Mouse (Mus musculus) left cerebral cortex, postnatal 36 days (tissue): Measurements from ENCODE around the gene Wdr35. TPM values are rescaled to one million over a fixed set of nuclear protein-coding genes. Genes with fewer than 3 reads are reported as not detected.
"Not testable (repeated sequence)": the region's sequence is repeated elsewhere in the genome, so short reads cannot be mapped to it uniquely, and the experiment has no call there.

Experiments
- DNase-seq, 2 experiments: peaks; one replicate each; pipeline ENCODE4 v3.0.0; 2021 to 2022; ENCODE audit warnings: low spot score in 2 of 2, mixed read lengths in 1 of 2
- intact Hi-C: fragments of 180-260 bp; cut with DNase I; formaldehyde crosslinking; loops from one replicate; pipeline ENCODE4 v1.15.1; 2025
- total RNA-seq, 2 experiments: library from RNA; stranded (reverse); gene quantifications; 2 replicates each; pipeline ENCODE4 v1.2.3; 2021

Gene Wdr35
- total RNA-seq, 2 experiments from 2014 or later: 38.8 to 47.1 TPM

DNA sequence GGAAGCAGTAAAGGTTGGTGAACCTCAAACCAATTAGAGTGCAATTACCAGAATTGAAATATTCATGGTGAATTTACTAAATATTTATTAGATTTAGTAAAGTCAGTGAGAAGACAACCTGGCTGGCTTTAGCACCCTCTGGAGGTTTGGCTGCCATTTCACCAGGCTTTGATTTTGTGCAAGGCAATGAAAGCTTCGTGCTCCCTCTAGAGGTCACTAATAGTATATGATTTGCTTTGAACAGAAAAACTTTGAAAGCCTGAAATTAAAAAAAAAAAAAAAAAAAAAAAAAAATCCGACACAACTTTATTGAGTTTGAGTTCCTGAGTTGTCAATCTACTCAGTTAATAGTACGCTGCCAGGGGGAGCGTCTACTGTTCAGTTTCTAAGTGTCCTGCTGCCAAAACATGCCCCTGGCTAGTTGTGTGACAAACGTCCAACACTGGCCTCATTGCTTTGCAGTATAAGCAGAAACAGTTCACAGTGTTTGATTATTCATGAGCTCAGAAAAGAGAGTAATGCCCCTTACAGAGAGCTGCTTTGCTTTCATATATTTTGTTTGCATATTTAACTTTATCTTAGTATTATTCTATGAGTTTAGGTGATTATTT is 28.5 kb downstream of the Wdr35 start:
- intact Hi-C loops: loop anchor here (1.0 to 10.0 kb wide), 2 partner anchors 113 to 227 kb away; partner anchors contain the start of gene Sdc1
- peak; percentile 28 to 42 for DNase-seq

DNA sequence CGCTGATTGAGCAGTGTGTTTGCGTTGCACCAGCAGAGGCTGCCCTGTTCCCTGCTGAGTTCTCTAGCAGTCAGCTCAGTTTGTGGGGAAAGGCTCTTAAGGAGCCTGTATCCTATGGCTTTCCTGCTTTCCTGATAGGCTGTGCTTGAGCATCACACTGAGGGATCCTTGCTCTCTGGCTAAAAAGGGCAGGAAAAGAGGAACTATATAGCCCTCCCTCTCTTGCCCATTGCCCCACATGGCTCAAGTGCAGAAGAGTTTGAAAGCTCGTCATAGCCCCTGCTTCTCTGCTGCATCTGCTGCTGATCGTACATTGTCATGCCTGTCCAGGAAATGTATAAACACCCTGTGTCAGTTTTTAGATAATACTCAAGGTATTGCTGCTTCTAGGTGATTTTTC is 33.5 kb downstream of the Wdr35 start:
- no peak for DNase-seq
- intact Hi-C loops: loop anchor here (10.0 kb wide), 1 partner anchor 232 kb away; the partner anchor contains the start of gene Sdc1

GRCm38 (mm10) chr12:9007811-9008210 is 34.1 kb downstream of the Wdr35 start:
- no peak for DNase-seq
- intact Hi-C loops: loop anchor here (10.0 kb wide), 1 partner anchor 233 kb away; the partner anchor contains the start of gene Sdc1

DNA sequence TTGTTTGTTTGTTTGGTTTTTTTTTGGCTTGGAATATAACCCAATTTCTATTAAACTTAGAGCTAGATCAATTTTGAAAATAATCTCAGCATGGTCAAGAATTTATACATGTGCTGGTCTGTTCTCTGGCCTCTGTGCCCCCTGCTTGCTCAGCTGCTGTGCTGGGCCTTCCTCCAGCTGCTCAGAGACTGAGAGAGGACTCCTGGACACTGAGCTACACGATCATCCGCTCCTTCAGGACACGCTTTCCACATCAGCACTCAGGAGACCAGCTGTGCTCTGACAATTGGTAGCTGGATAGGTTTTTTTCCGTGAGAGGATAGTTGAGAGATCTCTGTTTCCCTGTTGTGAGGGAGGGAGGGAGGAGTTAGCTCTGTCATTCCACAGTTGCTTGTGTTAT is 36.6 kb downstream of the Wdr35 start:
- intact Hi-C loops: no loop called here
- DNase-seq: no peak

GRCm38 (mm10) chr12:9016376-9016775 is 42.7 kb downstream of the Wdr35 start:
- DNase-seq: no peak
- intact Hi-C loops: no loop called here

GRCm38 (mm10) chr12:9020431-9020830 is 46.7 kb downstream of the Wdr35 start:
- no peak for DNase-seq
- intact Hi-C loops: no loop called here

- DNase-seq: no peak
- intact Hi-C loops: no loop called here
These were observed 47.3 kb downstream of the Wdr35 start for GRCm38 (mm10) chr12:9020986-9021385.

- DNase-seq: no peak
- intact Hi-C loops: no loop called here
These were observed 49.3 kb downstream of the Wdr35 start for GRCm38 (mm10) chr12:9023031-9023430.

DNA sequence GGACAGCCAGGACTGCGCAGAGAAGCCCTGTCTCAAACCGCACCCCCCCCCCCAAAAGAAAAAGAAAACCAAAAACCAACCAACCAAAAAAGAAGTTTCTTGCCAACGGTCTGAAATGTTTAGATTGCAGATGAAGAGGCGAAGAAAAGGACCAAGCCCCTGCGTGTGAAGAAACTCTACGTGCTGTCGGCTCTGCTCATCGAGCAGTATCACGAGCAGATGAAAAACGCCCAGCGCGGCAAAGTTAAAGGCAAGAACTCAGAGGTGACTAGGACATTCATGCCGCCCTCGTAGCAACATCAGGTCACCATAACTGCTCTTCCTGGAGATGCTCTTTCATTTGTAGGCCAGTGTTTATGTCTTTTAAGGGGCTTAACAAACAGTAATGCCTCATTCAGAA is 50.4 kb downstream of the Wdr35 start:
- DNase-seq: no peak
- intact Hi-C loops: no loop called here

- DNase-seq: no peak
- intact Hi-C loops: no loop called here
These were observed 51.0 kb downstream of the Wdr35 start for GRCm38 (mm10) chr12:9024736-9025135.

GRCm38 (mm10) chr12:9026843-9027242 is 53.2 kb downstream of the Wdr35 start:
- no peak for DNase-seq
- intact Hi-C loops: no loop called here

DNA sequence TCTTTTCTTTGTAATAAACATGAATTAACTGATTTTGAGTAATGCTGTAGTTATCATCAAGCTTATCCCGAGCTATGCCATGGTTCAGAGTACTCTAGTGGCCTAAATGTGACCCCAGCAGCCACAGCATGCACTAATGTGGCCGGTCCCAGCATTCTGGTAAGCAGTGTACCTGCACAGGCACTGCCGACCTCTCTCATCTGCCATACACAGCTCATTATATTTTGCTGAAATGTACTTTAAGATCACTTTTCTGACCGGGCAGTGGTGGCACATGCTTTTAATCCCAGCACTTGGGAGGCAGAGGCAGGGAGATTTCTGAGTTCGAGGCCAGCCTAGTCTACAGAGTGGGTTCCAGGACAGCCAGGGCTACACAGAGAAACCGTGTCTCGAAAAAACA is 55.1 kb downstream of the Wdr35 start:
- intact Hi-C loops, DNase-seq: not testable (repeated sequence)

DNA sequence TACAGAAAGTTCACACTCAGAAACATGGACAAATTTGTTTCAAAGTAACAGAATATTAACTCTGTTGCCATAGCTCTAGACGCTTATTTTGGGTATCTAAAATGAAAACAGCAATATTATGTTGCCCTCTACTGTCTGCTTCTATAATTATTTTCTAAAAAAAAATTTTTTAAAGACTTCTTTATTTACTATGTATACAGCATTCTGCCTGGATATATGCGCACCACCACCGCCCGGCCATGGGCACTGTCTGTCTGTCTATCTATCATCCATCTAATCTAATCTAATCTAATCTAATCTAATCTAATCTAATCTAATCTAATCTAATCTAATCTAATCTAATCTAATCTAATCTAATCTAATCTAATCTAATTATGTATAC is 55.8 kb downstream of the Wdr35 start:
- intact Hi-C loops: no loop called here
- DNase-seq: no peak

DNA sequence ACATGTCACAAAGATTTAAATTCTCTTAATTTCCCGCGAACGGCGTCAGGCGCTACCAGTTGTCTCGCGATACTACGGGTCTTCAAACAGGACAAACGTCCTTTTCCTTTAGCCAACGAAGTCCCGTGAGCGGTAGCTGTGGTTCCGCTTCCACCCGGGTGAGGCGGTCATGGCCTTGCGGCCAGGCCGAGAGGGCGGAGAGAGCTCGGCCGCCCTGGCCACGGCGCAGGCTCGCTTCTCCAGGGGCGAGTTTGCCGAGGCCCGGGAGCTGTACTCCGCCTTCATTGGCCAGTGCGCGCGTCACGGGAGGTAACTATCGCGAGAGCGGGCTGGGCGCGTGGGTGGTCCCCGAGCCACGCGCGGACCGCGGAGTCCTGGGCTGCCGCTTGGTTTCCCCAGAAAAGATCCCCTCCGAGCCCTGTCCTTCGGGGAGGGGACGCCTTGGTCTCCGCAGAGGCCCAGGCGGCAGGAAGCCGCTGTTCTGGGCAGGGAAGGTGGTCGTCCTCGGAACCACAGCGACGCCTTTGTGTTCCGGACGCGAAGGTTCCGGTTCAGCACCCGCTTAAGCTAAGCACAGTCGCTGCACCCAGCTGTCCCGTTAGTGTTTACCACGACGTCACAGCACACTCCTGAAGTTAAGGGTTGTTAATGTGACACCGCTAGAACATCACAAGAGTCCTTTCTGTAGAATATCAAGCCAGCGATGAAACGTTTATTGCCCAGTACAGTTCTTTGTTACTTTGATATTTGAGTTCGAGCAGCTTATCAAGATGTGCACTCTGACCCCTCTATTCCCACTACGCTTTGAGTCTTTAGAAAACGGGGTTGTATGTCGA is 56.4 kb downstream of the Wdr35 start, which contains the start of gene Ttc32:
TSS of gene Ttc32 (plus strand) at position 110 of the 836 bp plus-strand sequence.
- intact Hi-C loops: loop anchor here (10.0 kb wide), 1 partner anchor 1365 kb away; the partner anchor contains the start of gene Rdh14
- DNase-seq: peak; percentile 97

DNA sequence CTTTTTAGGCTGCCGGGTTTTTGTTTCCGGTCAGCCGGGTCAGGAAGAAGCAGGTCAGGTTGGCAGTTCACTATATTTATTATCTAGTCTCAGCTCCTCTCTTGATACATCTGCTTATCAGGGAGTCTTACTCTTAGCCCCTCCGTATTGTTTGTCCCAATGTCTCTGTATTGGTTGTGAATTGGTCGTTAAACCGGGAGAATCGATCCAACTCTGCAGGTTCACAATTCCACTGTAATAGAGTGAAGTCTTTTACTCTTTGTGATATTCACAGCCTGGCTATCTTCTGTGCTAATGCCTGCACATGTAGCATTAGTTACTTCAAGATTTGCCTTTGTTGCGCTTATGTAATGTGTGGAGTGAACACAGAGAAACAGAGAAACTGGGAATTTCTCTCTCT is 57.5 kb downstream of the Wdr35 start:
- no peak for DNase-seq

GRCm38 (mm10) chr12:9033140-9033539 is 59.4 kb downstream of the Wdr35 start:
- intact Hi-C loops: loop anchor here (10.0 kb wide), 1 partner anchor 1362 kb away; the partner anchor contains the start of gene Rdh14
- no peak for DNase-seq

More for the DNA sequence above, 57.5 kb downstream of the Wdr35 start:
- intact Hi-C loops: loop anchor here (10.0 kb wide), 1 partner anchor 1364 kb away; the partner anchor contains the start of gene Rdh14

- intact Hi-C loops: loop anchor here (10.0 kb wide), 1 partner anchor 1358 kb away; the partner anchor contains the start of gene Rdh14
- DNase-seq: no peak
These were observed 62.7 kb downstream of the Wdr35 start for GRCm38 (mm10) chr12:9036409-9036808.

- intact Hi-C loops: no loop called here
- no peak for DNase-seq
These were observed 66.5 kb downstream of the Wdr35 start for GRCm38 (mm10) chr12:9040177-9040576.

DNA sequence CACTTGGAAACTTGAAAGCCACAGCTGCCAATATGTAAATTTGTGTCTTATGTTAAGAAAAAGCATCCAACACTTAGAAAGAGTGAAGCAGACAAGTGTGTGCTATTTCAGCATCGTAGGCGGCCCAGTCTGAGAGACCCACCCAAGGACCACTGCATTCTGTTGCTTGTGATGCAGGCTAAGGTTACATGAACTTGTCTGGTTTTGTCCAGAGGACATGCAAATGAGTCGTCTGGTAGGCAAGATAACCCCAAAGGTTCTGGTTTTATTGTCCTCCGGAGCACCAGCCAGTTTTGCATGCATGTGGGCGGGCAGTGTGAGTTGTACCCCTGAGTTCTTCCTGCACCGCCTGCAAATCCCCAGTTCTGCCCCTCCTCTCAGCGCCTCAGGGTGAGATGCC is 67.0 kb downstream of the Wdr35 start:
- intact Hi-C loops: no loop called here
- DNase-seq: no peak

DNA sequence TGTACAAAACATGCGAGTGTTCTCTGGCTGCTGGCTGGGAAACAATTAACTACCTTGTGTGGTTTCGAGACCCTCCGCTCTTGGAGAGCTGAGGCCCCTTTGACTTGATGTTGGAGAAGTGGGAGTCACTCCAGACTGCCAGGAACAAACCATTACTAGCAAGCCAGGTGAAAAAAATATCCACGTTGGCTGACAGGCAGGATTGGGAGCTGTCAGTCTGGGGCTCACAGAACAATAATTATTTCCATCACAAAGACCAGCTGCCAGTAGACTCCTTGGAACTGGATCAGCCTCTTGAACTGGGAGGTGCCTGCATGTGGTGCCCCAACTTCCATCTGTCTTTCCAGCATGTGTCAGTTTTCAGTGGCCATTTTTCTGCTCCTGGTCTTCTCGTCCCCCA is 68.6 kb downstream of the Wdr35 start:
- intact Hi-C loops: no loop called here
- no peak for DNase-seq

DNA sequence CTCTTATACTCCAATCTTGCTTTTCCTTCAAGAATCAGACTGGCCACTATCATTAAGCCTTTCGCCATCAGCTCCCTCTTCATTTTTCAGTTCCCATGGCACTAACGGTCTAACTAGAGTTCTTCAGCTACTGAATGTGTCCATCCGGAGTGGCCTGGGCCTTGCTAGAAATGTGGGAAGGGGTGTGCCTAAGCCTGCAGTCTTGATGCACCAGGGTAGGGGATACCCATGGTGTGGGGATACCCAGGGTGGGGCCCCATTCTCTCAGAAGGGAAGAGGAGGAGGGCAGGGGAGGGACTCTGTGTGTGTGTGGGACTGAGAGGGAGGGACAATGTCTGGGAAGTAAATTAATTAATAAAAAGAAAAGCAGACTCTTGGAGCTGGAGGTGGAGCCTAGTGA is 69.1 kb downstream of the Wdr35 start:
- intact Hi-C loops: no loop called here

More for the DNA sequence above, 69.1 kb downstream of the Wdr35 start:
- DNase-seq: no peak
